Mouse (Mus musculus) bone marrow, adult 2 months (tissue): ENCODE data around the gene Tsc22d3.

ENCODE experiments used
- CTCF ChIP-seq: fragments of 200-500 bp; IDR thresholded peaks from 2 replicates; pipeline ENCODE4 v1.5.1; 2011; ENCODE audit warnings: low read length, control low read depth; ENCODE audit not compliant: control insufficient read depth, insufficient read depth
- POLR2A ChIP-seq: fragments of 200-500 bp; IDR thresholded peaks from 2 replicates; pipeline ENCODE4 v1.6.1; 2011; ENCODE audit warnings: low read depth, mild to moderate bottlenecking, control low read depth, low read length, borderline replicate concordance; ENCODE audit not compliant: control insufficient read depth

DNA sequence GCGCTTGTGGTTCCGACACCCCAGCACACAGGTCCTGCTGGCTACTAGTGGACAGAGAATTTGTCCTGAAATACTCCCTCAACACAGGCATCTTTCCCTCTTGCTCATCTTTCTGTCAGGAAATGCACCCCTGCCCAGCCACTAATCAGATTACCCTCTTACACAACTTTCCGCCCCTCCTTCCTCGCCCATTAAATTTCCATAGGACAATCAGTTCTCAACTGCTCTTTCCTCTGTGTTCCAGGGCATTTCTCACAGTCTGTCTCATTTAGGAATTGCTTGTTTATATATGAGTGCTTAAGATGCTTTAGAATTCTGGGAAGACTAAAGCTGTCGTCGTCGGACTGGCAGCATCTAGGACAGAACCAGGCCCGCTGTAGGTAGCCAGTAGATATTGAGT, 82.1 kb downstream of the Tsc22d3 start:
- no peak for TF ChIP-seq CTCF
- no peak for TF ChIP-seq POLR2A
